Mouse (Mus musculus): ENCODE data around the gene Pkd1l2. TPM values are rescaled to one million over a fixed set of nuclear protein-coding genes. Genes with fewer than 3 reads are reported as not detected.
A peak's percentile ranks its signal among the peaks of the same experiment; 100 is the strongest.

Gene Pkd1l2
- polyA plus RNA-seq, 1 experiment from 2014 or later = 0.05 TPM

- Histone ChIP-seq H3K9me3 (replicated peaks) (no peaks in the 10 kb centered on the region), H3K27ac (replicated peaks) (peak within 1 kb of the TSS; percentile 79), H3K4me3 (peak within 1 kb of the TSS; percentile 81), H3K36me3 (peaks cover 21% of the 10 kb centered on the region), H3K4me1 (peaks cover 20% of the 10 kb centered on the region), H3K27me3 (ENCODE audit: low read depth, poor library complexity, severe bottlenecking) (no peaks in the 10 kb centered on the region)
- under 1% methylated on average over 46 of the region's 46 CpGs for WGBS
- peak; percentile 98 for DNase-seq (ENCODE audit: low spot score)
Measured at GRCm38 (mm10) chr8:116978631-116979256, 103.5 kb downstream of the Pkd1l2 start, which contains the start of gene 1700030J22Rik. Gene 1700030J22Rik (minus strand): TSS chr8:116978959.

- DNase-seq (ENCODE audit: low spot score) = no peak
- H3K27ac ChIP-seq (replicated peaks) = peak overlapping the region; percentile 79
- H3K27me3 ChIP-seq (ENCODE audit: low read depth, poor library complexity, severe bottlenecking) = no peaks in the 10 kb centered on the region
- WGBS = 35% methylated on average over 8 of the region's 8 CpGs
- H3K4me1 ChIP-seq = peaks cover 20% of the 10 kb centered on the region
- peaks cover 14% of the 10 kb centered on the region for H3K36me3 ChIP-seq
- H3K9me3 ChIP-seq (replicated peaks) = no peaks in the 10 kb centered on the region
- peak overlapping the region; percentile 81 for H3K4me3 ChIP-seq
Measured at GRCm38 (mm10) chr8:116978052-116978451, 104.2 kb downstream of the Pkd1l2 start.

- DNase-seq (ENCODE audit: low spot score) = no peak
- peaks cover 20% of the 10 kb centered on the region for H3K4me1 ChIP-seq
- WGBS = 72% methylated on average over 5 of the region's 5 CpGs
- no peaks in the 10 kb centered on the region for H3K9me3 ChIP-seq (replicated peaks)
- no peaks in the 10 kb centered on the region for H3K36me3 ChIP-seq
- H3K27me3 ChIP-seq (ENCODE audit: low read depth, poor library complexity, severe bottlenecking) = no peaks in the 10 kb centered on the region
- H3K27ac ChIP-seq (replicated peaks) = no peak overlapping the region
- no peak overlapping the region for H3K4me3 ChIP-seq
Measured at GRCm38 (mm10) chr8:116975606-116976005, 106.6 kb downstream of the Pkd1l2 start.

DNA sequence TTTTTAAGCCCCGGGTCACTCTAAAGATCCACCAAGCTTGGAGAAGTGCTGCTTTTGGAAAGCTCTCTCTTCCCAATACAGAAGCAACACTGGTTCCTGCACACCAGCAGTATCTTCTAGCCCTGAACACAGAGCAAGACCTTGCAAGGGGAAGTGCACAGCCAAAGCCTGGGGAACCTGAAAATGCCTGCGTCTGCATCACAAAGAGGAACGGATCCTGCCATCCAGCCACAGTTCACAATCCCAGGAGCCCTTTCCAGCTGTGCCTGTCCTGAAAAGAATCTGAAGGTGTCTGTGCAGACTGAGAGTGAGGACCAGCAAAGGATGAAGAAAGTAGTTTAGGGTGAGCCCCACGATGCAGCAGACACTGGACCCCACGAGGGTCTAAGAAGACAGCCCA, 107.2 kb downstream of the Pkd1l2 start:
- H3K4me1 ChIP-seq = peaks cover 19% of the 10 kb centered on the region
- no peaks in the 10 kb centered on the region for H3K9me3 ChIP-seq (replicated peaks)
- H3K36me3 ChIP-seq = no peaks in the 10 kb centered on the region
- no peak overlapping the region for H3K27ac ChIP-seq (replicated peaks)
- 31% methylated on average over 5 of the region's 5 CpGs for WGBS
- H3K27me3 ChIP-seq (ENCODE audit: low read depth, poor library complexity, severe bottlenecking) = no peaks in the 10 kb centered on the region
- DNase-seq (ENCODE audit: low spot score) = no peak
- H3K4me3 ChIP-seq = no peak overlapping the region

GRCm38 (mm10) chr8:116969531-116969930, 112.7 kb downstream of the Pkd1l2 start:
- H3K9me3 ChIP-seq (replicated peaks) = no peaks in the 10 kb centered on the region
- WGBS = 85% methylated on average over 6 of the region's 6 CpGs
- no peak overlapping the region for H3K27ac ChIP-seq (replicated peaks)
- no peaks in the 10 kb centered on the region for H3K27me3 ChIP-seq (ENCODE audit: low read depth, poor library complexity, severe bottlenecking)
- DNase-seq (ENCODE audit: low spot score) = no peak
- no peak overlapping the region for H3K4me3 ChIP-seq
- no peaks in the 10 kb centered on the region for H3K36me3 ChIP-seq
- H3K4me1 ChIP-seq = no peaks in the 10 kb centered on the region

DNA sequence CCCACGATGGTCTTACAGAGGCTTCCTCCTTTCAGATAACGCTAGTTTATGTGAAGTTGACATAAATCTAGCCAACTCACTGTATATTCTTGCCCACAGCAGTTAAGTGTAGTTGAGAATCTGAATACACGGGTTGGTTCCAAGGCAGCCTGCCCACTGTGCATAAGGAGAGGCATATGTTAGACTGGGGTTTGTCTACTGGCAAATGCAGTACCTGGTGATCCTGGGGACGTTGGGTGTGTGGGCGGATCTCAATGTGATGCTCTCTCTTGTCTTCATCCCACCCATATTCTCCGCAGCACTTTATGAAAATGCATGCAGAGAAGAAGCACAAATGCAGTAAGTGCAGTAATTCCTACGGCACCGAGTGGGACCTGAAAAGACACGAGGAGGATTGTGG, 127.8 kb downstream of the Pkd1l2 start:
- no peak overlapping the region for H3K4me3 ChIP-seq
- no peaks in the 10 kb centered on the region for H3K4me1 ChIP-seq
- peaks cover 64% of the 10 kb centered on the region for H3K36me3 ChIP-seq
- no peaks in the 10 kb centered on the region for H3K27me3 ChIP-seq (ENCODE audit: low read depth, poor library complexity, severe bottlenecking)
- no peak overlapping the region for H3K27ac ChIP-seq (replicated peaks)
- no peak for DNase-seq (ENCODE audit: low spot score)
- 93% methylated on average over 9 of the region's 9 CpGs for WGBS
- no peaks in the 10 kb centered on the region for H3K9me3 ChIP-seq (replicated peaks)

- 92% methylated on average over 8 of the region's 8 CpGs for WGBS
- no peak overlapping the region for H3K27ac ChIP-seq (replicated peaks)
- no peak overlapping the region for H3K4me3 ChIP-seq
- no peak for DNase-seq (ENCODE audit: low spot score)
- no peaks in the 10 kb centered on the region for H3K9me3 ChIP-seq (replicated peaks)
- H3K27me3 ChIP-seq (ENCODE audit: low read depth, poor library complexity, severe bottlenecking) = no peaks in the 10 kb centered on the region
- H3K36me3 ChIP-seq = peaks cover 45% of the 10 kb centered on the region
- no peaks in the 10 kb centered on the region for H3K4me1 ChIP-seq
Measured at GRCm38 (mm10) chr8:116952428-116952827, 129.8 kb downstream of the Pkd1l2 start.

DNA sequence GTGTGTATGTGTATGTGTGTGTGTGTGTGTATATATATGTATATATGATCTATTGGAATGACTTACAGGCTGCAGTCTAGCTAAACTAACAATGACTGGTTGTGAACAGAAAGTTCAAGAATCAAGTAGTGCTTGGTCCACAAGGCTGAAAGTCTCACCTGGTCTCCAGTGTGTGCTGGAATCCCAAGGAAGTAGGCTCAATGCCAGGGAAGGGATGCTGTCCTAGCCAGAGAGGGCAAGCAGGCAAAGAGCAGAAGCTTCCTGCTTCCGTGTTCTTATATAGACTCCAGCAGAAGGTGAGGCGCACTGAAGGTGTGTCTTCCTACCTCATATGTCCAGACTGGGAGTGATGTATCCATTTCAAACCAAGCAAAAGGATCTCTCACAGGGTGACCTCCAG, 130.5 kb downstream of the Pkd1l2 start:
- H3K27me3 ChIP-seq (ENCODE audit: low read depth, poor library complexity, severe bottlenecking) = no peaks in the 10 kb centered on the region
- WGBS = 98% methylated on average over 2 of the region's 2 CpGs
- no peak overlapping the region for H3K27ac ChIP-seq (replicated peaks)
- no peak overlapping the region for H3K4me3 ChIP-seq
- no peak for DNase-seq (ENCODE audit: low spot score)
- no peaks in the 10 kb centered on the region for H3K4me1 ChIP-seq
- H3K36me3 ChIP-seq = peaks cover 41% of the 10 kb centered on the region
- no peaks in the 10 kb centered on the region for H3K9me3 ChIP-seq (replicated peaks)

DNA sequence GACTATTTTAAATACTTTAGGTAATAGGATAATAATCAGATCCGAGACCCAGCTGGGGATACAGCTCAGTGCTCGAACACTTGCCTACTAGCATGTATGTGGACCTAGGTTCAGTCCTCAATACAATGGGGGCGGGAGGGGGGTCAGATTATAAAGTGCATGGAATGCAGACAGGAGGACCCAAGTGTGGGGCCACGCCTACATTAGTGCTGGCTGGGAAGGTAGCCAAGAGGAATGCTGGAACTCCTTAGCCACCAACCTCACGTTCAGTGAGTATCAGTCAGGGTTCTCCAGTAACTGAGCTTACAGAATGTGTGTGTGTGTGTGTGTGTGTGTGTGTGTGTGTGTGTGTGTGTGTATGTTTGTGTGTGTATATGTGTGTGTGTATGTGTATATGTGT, 130.9 kb downstream of the Pkd1l2 start:
- no peaks in the 10 kb centered on the region for H3K27me3 ChIP-seq (ENCODE audit: low read depth, poor library complexity, severe bottlenecking)
- peaks cover 38% of the 10 kb centered on the region for H3K36me3 ChIP-seq
- WGBS = 95% methylated on average over 5 of the region's 5 CpGs
- no peak for DNase-seq (ENCODE audit: low spot score)
- H3K9me3 ChIP-seq (replicated peaks) = no peaks in the 10 kb centered on the region
- no peaks in the 10 kb centered on the region for H3K4me1 ChIP-seq
- H3K27ac ChIP-seq (replicated peaks) = no peak overlapping the region
- H3K4me3 ChIP-seq = no peak overlapping the region

- no peaks in the 10 kb centered on the region for H3K9me3 ChIP-seq (replicated peaks)
- 93% methylated on average over 7 of the region's 7 CpGs for WGBS
- peaks cover 24% of the 10 kb centered on the region for H3K4me1 ChIP-seq
- H3K27me3 ChIP-seq (ENCODE audit: low read depth, poor library complexity, severe bottlenecking) = no peaks in the 10 kb centered on the region
- H3K27ac ChIP-seq (replicated peaks) = no peak overlapping the region
- no peak for DNase-seq (ENCODE audit: low spot score)
- H3K36me3 ChIP-seq = peaks cover 5% of the 10 kb centered on the region; the same call in 1 of the 2 replicates
- no peak overlapping the region for H3K4me3 ChIP-seq
Measured at GRCm38 (mm10) chr8:116947589-116947988, 134.7 kb downstream of the Pkd1l2 start.

DNA sequence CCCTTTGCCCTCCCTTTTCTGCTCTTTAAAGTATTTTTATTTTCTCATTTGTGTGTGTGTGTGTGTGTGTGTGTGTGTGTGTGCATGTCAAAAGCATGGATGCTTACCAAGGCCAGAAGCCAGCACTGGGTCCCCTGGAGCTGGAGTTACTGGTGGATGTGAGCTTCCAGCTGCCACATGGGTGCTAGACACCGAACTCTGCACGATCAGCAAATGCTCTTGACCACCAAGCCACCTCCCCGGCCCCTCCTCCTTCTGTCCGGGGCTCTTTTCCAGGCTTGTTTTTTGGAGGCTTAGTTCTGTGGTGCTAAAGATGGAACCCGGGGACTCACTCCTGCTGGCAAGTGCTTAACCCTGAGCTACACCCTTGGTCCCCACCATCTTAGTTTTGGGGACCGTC, 135.4 kb downstream of the Pkd1l2 start:
- no peak for DNase-seq (ENCODE audit: low spot score)
- Histone ChIP-seq H3K4me1 (peaks cover 24% of the 10 kb centered on the region), H3K9me3 (replicated peaks) (no peaks in the 10 kb centered on the region), H3K4me3 (no peak overlapping the region), H3K27me3 (ENCODE audit: low read depth, poor library complexity, severe bottlenecking) (no peaks in the 10 kb centered on the region), H3K36me3 (0 out of 2 replicates have a peak, but pooled peaks cover 3% of the 10 kb centered on the region), H3K27ac (replicated peaks) (no peak overlapping the region)
- WGBS = 83% methylated on average over 6 of the region's 6 CpGs

GRCm38 (mm10) chr8:116946268-116946838, 135.9 kb downstream of the Pkd1l2 start:
- no peak overlapping the region for H3K27ac ChIP-seq (replicated peaks)

More at GRCm38 (mm10) chr8:116946268-116946838, 135.9 kb downstream of the Pkd1l2 start:
- Histone ChIP-seq H3K4me1 (peaks cover 24% of the 10 kb centered on the region), H3K9me3 (replicated peaks) (no peaks in the 10 kb centered on the region), H3K4me3 (no peak overlapping the region), H3K36me3 (peaks cover 5% of the 10 kb centered on the region), H3K27me3 (ENCODE audit: low read depth, poor library complexity, severe bottlenecking) (no peaks in the 10 kb centered on the region)
- WGBS = 86% methylated on average over 21 of the region's 21 CpGs
- DNase-seq (ENCODE audit: low spot score) = no peak
